ENCODE assay signal across 17 mouse cellular contexts in the genomic region with DNA sequence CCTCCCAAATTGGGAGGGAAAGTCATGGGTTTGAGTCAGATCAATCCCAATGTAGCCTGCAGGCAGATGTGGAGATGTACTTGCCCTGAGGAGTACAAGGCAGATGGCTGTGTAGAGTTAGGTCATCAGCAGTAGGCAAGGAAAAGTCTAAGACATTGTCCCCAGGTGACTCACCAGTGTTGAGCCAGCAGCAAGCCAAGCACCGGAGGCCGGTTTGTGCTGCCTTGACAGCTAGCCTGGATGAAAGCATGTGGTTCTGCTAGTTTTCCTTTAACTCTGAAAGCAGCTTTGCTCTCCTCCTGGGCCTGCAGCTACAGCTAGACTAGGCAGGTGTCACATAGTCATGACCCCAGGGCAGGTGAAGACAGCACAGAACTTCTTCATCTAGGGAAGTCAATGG. TPM values are rescaled to one million over a fixed set of nuclear protein-coding genes. Genes with fewer than 3 reads are reported as not detected.
A peak's percentile ranks its signal among the peaks of the same experiment; 100 is the strongest.
DNase-seq lines count a peak whose midpoint lies in the region; ATAC-seq and TF ChIP-seq lines count a peak whose summit lies in the region.
"Had no signal": no experiment of that assay in that cellular context is flagged by ENCODE, and none has a peak within 500 bp of the region (broad histone marks: within the 10 kb centered on the region; RNA-seq: fewer than 3 reads in every experiment).

No protein-coding gene starts in this region.

- no peak for TF ChIP-seq POLR2A in thymus, adult 2 months (IDR thresholded peaks at IDR 0.05; ENCODE audit: control insufficient read depth, extremely low read depth, insufficient read depth, low read length, poor library complexity)

- H3K4me3 ChIP-seq in kidney, embryonic 15.5 days (replicated peaks) = no peak overlapping the region
- no peak overlapping the region for H3K4me3 ChIP-seq in stomach, embryonic 14.5 days (ENCODE audit: low read depth, low read length)
- no peak overlapping the region for H3K4me3 ChIP-seq in forebrain, embryonic 14.5 days (ENCODE audit: low read depth, low read length)
- H3K4me3 ChIP-seq in thymus, adult 2 months (ENCODE audit: control insufficient read depth, insufficient read depth, low read length) = no peak overlapping the region
- H3K4me3 ChIP-seq: liver, embryonic 12.5 days had no signal

- WGBS in kidney, embryonic 15.5 days = 72% methylated on average over 2 of the region's 2 CpGs
- 69% methylated on average over 2 of the region's 2 CpGs for WGBS in stomach, embryonic 14.5 days
- 91% methylated on average over 2 of the region's 2 CpGs for WGBS in forebrain, embryonic 14.5 days
- WGBS in thymus, adult 2 months = 92% methylated on average over 2 of the region's 2 CpGs

- DNase-seq in urinary bladder, adult 2 months (ENCODE audit: low spot score) = peak; percentile 33
- no peak for DNase-seq in urinary bladder, postnatal 10 days (ENCODE audit: low spot score)
- no peak for DNase-seq in forebrain, embryonic 14.5 days (ENCODE audit: low spot score)
- DNase-seq in liver = no peak
- DNase-seq in thymus, adult 2 months = no peak
- DNase-seq: cerebellum, adult 11 months; gastrocnemius, postnatal 25 days; heart, postnatal 36 days; retina, postnatal 1 day; thymus, adult 18-20 months had no signal

- peak overlapping the region; percentile 32 for H3K27ac ChIP-seq in kidney, embryonic 15.5 days
- H3K27ac ChIP-seq in stomach, embryonic 14.5 days (ENCODE audit: low read length) = no peak overlapping the region
- no peak overlapping the region for H3K27ac ChIP-seq in forebrain, embryonic 14.5 days (ENCODE audit: low read depth, low read length)
- H3K27ac ChIP-seq in thymus, adult 2 months (ENCODE audit: control insufficient read depth, insufficient read depth, low read length) = no peak overlapping the region
- H3K27ac ChIP-seq: hindbrain, postnatal 0 days; liver, embryonic 12.5 days had no signal

- H3K9ac ChIP-seq in kidney, embryonic 15.5 days = no peak overlapping the region
- no peak overlapping the region for H3K9ac ChIP-seq in stomach, embryonic 14.5 days (replicated peaks; ENCODE audit: low read depth, low read length)
- H3K9ac ChIP-seq in forebrain, embryonic 14.5 days (ENCODE audit: low read length) = no peak overlapping the region
- H3K9ac ChIP-seq: liver, embryonic 12.5 days had no signal

- no peaks in the 10 kb centered on the region for H3K9me3 ChIP-seq in kidney, embryonic 15.5 days (replicated peaks)
- H3K9me3 ChIP-seq in stomach, embryonic 14.5 days (ENCODE audit: control insufficient read depth, low read depth, low read length) = no peaks in the 10 kb centered on the region
- no peaks in the 10 kb centered on the region for H3K9me3 ChIP-seq in forebrain, embryonic 14.5 days (replicated peaks; ENCODE audit: control insufficient read depth, low read length)
- H3K9me3 ChIP-seq: liver, embryonic 12.5 days had no signal

- H3K4me1 ChIP-seq in kidney, embryonic 15.5 days = 0 out of 2 replicates have a peak, but pooled peaks cover 3% of the 10 kb centered on the region
- no peaks in the 10 kb centered on the region for H3K4me1 ChIP-seq in stomach, embryonic 14.5 days (ENCODE audit: control insufficient read depth, insufficient read depth, low read length)
- no peaks in the 10 kb centered on the region for H3K4me1 ChIP-seq in forebrain, embryonic 14.5 days (ENCODE audit: control insufficient read depth, insufficient read depth, low read length)
- H3K4me1 ChIP-seq in thymus, adult 2 months (replicated peaks; ENCODE audit: control insufficient read depth, insufficient read depth, low read length) = no peaks in the 10 kb centered on the region
- H3K4me1 ChIP-seq: liver, embryonic 12.5 days had no signal

- H3K27me3 ChIP-seq in kidney, embryonic 15.5 days = no peaks in the 10 kb centered on the region
- no peaks in the 10 kb centered on the region for H3K27me3 ChIP-seq in stomach, embryonic 14.5 days (ENCODE audit: control insufficient read depth, insufficient read depth, low read length)
- H3K27me3 ChIP-seq in forebrain, embryonic 14.5 days (replicated peaks; ENCODE audit: control insufficient read depth, insufficient read depth, low read length) = no peaks in the 10 kb centered on the region
- no peaks in the 10 kb centered on the region for H3K27me3 ChIP-seq in thymus, adult 2 months (ENCODE audit: control insufficient read depth, insufficient read depth, low read length)
- H3K27me3 ChIP-seq: liver, embryonic 12.5 days had no signal

- no peaks in the 10 kb centered on the region for H3K36me3 ChIP-seq in kidney, embryonic 15.5 days
- no peaks in the 10 kb centered on the region for H3K36me3 ChIP-seq in stomach, embryonic 14.5 days (ENCODE audit: control insufficient read depth, insufficient read depth, low read length)
- H3K36me3 ChIP-seq in forebrain, embryonic 14.5 days (ENCODE audit: control insufficient read depth, insufficient read depth, low read length) = no peaks in the 10 kb centered on the region
- H3K36me3 ChIP-seq in thymus, adult 2 months (ENCODE audit: control insufficient read depth, insufficient read depth, low read length) = no peaks in the 10 kb centered on the region
- H3K36me3 ChIP-seq: liver, embryonic 12.5 days had no signal

- no peak overlapping the region for H3K4me2 ChIP-seq in kidney, embryonic 15.5 days
- H3K4me2 ChIP-seq in stomach, embryonic 14.5 days (replicated peaks; ENCODE audit: low read depth, low read length) = no peak overlapping the region
- no peak overlapping the region for H3K4me2 ChIP-seq in forebrain, embryonic 14.5 days (ENCODE audit: low read length)
- H3K4me2 ChIP-seq: heart, embryonic 11.5 days; liver, embryonic 12.5 days had no signal

- ATAC-seq in kidney, embryonic 15.5 days (replicated peaks; ENCODE audit: low FRiP score) = peak; percentile 77
- 0 out of 2 replicates have a peak, but pooled peaks have one; percentile 44 for ATAC-seq in stomach, embryonic 14.5 days (ENCODE audit: insufficient number of reproducible peaks, insufficient read depth, low FRiP score, low read depth)
- no peak for ATAC-seq in forebrain, embryonic 14.5 days
- ATAC-seq: activated CD4-positive, CD25-positive, alpha-beta regulatory T cell, adult 4 months; hindbrain, postnatal 0 days; liver, embryonic 12.5 days; midbrain, embryonic 16.5 days had no signal

- TF ChIP-seq CTCF in thymus, adult 2 months (IDR thresholded peaks at IDR 0.05; ENCODE audit: borderline replicate concordance, control insufficient read depth, extremely low read depth, insufficient read depth, low read length, poor library complexity) = no peak

RNA-seq across cellular contexts. Expression of gene Met, which starts 43.2 kb away (rescaled TPM):
- 16.4 and 18.6 TPM in 2 replicates for polyA plus RNA-seq in urinary bladder, adult 2 months (2012; rRNA removed)
- polyA plus RNA-seq in kidney, embryonic 15.5 days (2015; fragmentation: Nextera tagmentation; extraction: Ambion mirVana) = 15.1 and 16.1 TPM in 2 replicates
- polyA plus RNA-seq in stomach, embryonic 14.5 days (2014; fragmentation: Nextera tagmentation; extraction: Ambion mirVana) = 15.8 and 16.4 TPM in 2 replicates
- polyA plus RNA-seq in forebrain, embryonic 14.5 days (2014; fragmentation: Nextera tagmentation; extraction: Ambion mirVana) = 0.98 and 1.4 TPM in 2 replicates
- polyA plus RNA-seq in thymus, adult 2 months (2012; rRNA removed) = 1.2 and 1.6 TPM in 2 replicates
- polyA plus RNA-seq: activated CD4-positive, CD25-positive, alpha-beta regulatory T cell, adult 4 months had no signal
